Mouse (Mus musculus) inflammation-experienced regulatory T-cells (primary cell): ENCODE results near the gene Elp1. TPM values are rescaled to one million over a fixed set of nuclear protein-coding genes. Genes with fewer than 3 reads are reported as not detected.

ENCODE experiments used
- polyA plus RNA-seq, 2 experiments: library from polyadenylated mRNA; unstranded; fragments of 100-300 nt; shearing (Covaris generic); gene quantifications; one replicate each; pipeline ENCODE4 v1.2.1; 2017

Gene Elp1
- 10 to 100 TPM; 28.5 to 30.9 TPM for polyA plus RNA-seq

DNA sequence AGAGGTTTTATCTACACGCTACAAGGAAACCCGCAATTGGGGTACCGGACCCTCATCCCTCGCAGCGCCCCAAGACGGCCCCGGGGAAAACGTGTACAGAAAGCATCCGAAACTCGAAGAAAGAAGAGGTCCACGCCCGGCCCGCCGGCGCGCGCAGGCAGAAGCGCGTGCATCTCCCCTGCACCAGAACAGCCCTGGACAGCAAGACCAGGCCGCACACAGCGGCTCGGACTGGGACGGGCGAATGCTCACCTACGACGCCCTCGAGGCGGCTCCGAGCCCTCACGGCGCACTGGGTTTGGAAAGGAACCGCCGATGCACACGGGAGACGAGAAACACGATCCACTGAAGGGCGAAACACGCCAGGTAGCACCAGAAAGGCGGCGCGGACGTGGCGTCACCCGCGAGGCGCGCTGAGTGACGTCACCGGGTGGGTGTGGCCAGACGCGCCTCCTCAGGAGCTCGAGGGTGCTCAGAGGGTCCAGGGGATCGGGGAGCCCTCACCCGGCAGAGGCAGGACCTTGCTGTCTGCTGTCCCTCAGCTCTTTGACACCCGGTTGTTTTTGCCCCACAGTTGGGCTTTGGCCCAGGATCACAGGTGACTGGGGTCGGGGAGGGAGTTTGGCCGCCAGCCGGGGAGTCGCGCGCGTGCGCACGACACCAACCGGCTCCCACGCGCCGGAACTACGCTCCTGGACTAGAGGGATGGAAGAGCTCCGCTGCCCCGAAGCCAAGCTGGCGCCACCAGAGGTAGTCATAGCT, at the start of gene Elp1, which contains the start of gene Fam206a:
Gene Elp1, minus strand, starts transcription at position 425 of the 762 bp plus-strand sequence.
Gene Fam206a, plus strand, starts transcription at position 439 of the 762 bp plus-strand sequence.

DNA sequence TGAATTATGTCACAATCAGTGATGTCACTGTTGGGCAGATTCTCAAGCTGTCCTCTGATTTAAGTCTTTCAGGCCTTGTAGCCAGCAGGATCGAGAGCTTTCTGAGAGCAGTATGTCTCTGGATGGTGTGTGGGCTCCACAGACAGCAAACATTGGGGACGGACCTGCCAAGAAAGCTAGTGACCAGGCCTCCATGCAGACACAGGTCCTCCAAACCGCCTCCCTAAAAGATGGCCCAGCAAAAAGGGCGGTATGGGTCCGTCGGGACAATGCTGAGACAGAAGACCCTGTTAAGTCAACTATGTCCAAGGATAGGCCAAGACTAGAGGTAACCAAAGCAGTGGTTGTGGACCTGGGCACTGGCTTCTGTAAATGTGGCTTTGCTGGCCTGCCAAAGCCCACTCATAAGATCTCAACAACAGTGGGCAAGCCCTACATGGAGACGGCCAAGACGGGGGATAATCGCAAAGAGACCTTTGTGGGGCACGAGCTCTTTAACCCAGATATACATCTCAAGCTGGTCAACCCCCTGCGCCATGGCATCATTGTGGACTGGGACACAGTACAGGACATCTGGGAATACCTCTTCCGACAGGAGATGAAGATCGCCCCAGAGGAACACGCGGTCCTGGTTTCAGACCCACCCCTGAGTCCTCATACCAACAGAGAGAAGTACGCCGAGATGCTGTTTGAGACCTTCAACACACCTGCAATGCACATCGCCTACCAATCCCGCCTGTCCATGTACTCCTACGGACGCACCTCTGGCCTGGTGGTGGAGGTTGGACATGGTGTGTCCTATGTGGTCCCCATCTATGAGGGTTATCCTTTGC, 58.6 kb downstream of the Elp1 start, which contains the start of gene Actl7a:
Gene Actl7a, plus strand, starts transcription at position 51 of the 833 bp plus-strand sequence.

DNA sequence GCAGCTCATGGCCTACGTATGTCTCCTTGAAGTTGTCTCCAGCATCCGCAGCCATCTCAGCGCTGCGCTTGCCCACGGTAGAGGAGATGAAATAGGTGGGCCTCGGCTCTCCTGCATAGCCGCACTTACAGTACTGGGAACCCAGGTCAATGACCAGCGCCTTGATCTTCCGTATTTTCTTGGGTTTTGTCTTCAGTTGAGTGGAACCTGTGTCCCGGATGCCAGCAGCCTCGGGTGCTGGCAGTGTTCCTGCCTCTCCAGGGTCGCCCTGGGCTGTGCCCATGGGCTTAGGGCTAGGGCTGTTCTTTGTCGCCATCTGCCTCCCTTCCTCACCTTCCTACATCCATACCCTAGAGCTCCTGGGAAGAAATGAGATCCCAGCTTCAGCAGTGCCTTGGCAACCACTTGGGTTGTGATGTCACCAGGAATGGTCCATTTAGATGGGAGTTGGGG, 61.1 kb downstream of the Elp1 start, which contains the start of gene Actl7b:
Gene Actl7b, minus strand, starts transcription at position 403 of the 453 bp plus-strand sequence.

GRCm38 (mm10) chr4:56740020-56740485, 62.1 kb downstream of the Elp1 start, which contains the start of gene Gm26657:
TSS of gene Gm26657 (plus strand) at chr4:56740070.

Other genes starting within 250 kb of the Elp1 start
- gene Gm26657, start 62.3 kb downstream of the Elp1 start, polyA plus RNA-seq = not detected
- under 1 TPM; 0.14 to 0.91 TPM for gene Actl7b, start 60.9 kb downstream of the Elp1 start, polyA plus RNA-seq
- under 1 TPM in 1 of 2 experiments, not detected in 1; 0.18 TPM for gene Actl7a, start 58.9 kb downstream of the Elp1 start, polyA plus RNA-seq
- 10 to 100 TPM; 17.3 to 19.3 TPM for gene Fam206a, start within 50 bp of the Elp1 start, polyA plus RNA-seq
- 1 to 10 TPM; 1.7 to 3.4 TPM for gene Ctnnal1, start 62.9 kb upstream of the Elp1 start, polyA plus RNA-seq
- gene Tmem245, start 145.1 kb upstream of the Elp1 start, polyA plus RNA-seq = 10 to 100 TPM; 10.8 to 12.5 TPM
- gene Frrs1l, start 188.1 kb upstream of the Elp1 start, polyA plus RNA-seq = under 1 TPM; 0.02 to 0.18 TPM